Mouse (Mus musculus): ENCODE data around the gene Arvcf.

- TF ChIP-seq ZC3H11A (IDR thresholded peaks at IDR 0.05; ENCODE audit: borderline replicate concordance, low read depth, low read length) (no peak), HCFC1 (IDR thresholded peaks at IDR 0.05; ENCODE audit: borderline replicate concordance, insufficient read depth, low read length) (no peak), ZNF384 (IDR thresholded peaks at IDR 0.05; ENCODE audit: low read depth, low read length) (no peak)
These were observed 8.1 kb upstream of the Arvcf start for GRCm38 (mm10) chr16:18339866-18340265.
